Mouse (Mus musculus) megakaryocyte-erythroid progenitor cell, adult 5-6 weeks (primary cell): Measurements from ENCODE around the gene Disp3. TPM values are rescaled to one million over a fixed set of nuclear protein-coding genes. Genes with fewer than 3 reads are reported as not detected.

Experiments
- ATAC-seq: replicated peaks from 2 replicates; pipeline ENCODE4 v1.8.0; 2016; ENCODE audit warnings: mild to moderate bottlenecking, inconsistent platforms; ENCODE audit not compliant: severe bottlenecking, poor library complexity, low FRiP score, low TSS enrichment
- total RNA-seq, 2 experiments: library from RNA; stranded (forward) in 1 of 2; stranded (reverse) in 1 of 2; fragments of 200-1000, 215-1000 nt in 1 of 2; fragments of >200 nt in 1 of 2; fragmentation: Nextera tagmentation in 1 of 2; gene quantifications; 2 replicates each; pipeline ENCODE4 v1.2.3; 2014 to 2017

Disp3 gene
- total RNA-seq, 2 experiments from 2014 or later = not detected

DNA sequence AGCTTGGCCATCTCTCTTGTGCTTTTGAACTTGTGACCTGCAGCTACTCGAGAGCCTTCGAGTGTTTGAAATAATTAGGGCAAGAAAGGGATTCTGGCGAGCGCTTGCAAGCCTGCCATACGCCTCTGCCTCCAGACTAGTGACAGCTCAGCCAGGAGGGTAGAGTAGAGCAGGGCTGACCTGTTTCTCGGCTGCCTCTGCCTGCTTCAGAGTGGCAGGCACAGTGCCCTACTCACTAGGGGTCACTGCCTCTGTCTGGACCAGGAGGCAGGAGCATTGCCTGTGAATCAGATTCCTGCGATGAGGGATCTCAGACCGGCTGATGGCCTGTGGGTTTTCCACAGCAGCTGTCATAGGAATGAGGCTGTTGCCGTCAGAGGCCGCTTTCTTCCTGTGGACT lies 55.1 kb downstream of the Disp3 start:
- no peak for ATAC-seq

DNA sequence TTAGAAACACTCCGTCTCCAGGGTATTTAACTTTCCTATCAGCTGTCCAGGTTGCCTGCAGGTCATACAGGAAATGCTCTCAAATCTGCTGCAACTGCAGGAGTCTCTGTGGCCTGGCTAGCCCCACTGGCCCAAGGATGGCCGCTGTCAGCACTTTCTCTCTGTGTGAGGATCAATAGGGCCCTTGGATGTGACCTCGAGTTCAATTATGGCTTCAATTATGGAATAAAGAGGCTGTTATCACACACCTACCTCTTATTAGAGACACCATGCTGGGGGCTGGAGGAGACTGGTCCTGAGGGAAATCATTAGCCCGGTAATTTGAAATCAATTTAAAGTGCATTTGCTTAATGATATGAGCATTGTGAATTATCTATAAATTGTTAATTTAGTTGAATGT lies 55.6 kb downstream of the Disp3 start:
- ATAC-seq = no peak

DNA sequence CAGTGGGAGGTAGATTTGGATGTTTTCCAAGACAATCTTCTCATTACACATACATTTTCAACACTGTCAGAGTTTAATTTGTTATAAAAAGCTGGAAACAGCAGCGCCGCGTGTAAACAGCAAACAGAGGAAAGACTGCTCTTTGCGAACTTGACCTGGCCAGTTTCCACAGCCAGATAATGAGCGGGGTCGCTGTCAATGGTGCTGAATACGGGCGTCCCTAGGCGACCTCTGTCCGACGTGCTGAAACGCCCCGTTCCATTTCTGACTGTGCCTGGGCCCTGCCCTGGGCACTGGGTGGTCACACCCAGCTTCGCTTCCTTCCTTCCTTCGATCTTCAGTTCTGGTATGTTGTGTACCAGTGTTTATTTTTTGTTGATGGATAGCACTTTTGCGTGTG lies 58.1 kb downstream of the Disp3 start:
- ATAC-seq = peak; percentile 98

DNA sequence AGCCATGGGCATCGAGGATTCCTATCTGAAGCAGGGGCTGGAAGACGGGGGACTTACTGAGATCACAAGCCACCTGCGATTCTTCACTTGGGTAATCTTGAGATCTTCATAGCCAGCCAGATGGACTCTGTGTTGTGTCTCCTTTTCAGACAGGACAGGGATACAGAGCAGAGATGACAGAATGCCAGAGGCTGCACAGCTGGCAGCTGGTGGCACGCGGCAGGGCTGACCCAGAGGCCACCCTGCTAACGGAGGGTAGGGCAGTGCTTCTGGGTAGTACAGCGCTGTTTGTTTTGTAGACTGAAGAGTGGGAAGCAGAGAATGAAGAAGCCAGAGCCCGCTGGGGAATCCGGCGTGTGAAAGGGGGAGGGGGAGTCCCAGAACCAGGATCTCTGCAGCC lies 64.8 kb downstream of the Disp3 start:
- no peak for ATAC-seq

DNA sequence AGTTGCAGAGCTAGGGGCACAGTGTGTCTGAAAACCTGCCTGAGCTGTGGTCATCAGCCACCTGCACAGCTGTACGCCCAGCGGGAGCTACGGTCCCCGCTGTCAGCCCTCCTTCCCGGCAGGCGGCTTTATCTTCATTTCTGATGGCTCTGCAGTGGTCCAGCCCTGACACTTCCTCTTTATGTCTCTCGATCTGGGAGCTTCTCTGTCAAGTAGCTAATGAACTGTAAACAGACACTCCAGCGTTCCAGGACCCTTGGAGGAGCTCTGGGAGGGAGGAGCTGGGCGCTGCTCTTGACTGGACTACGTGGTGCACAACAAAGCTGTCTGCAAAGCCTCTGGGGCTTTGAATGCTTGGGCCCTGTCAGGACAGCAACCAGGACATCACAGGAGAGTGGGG lies 67.1 kb downstream of the Disp3 start:
- ATAC-seq = no peak

DNA sequence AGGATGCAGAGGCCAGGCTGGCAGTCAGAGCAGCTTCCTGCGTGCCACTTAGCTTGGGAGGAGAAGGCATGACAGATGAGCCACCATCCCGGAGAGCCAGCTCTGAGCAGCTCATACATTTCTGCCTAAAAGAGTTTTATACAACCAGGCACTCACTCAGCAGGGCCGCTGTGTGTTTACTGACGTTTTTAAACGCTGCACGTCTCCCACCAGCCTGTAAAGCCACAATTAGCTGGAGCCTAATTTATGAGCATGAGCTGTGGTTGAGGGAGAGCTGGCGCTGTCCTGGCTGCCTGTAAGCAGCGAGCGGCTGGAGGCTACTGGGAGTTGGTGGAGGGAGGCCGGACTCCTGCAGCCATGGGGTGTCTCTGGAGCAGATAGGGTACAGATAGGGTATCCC lies 69.5 kb downstream of the Disp3 start:
- ATAC-seq = no peak

DNA sequence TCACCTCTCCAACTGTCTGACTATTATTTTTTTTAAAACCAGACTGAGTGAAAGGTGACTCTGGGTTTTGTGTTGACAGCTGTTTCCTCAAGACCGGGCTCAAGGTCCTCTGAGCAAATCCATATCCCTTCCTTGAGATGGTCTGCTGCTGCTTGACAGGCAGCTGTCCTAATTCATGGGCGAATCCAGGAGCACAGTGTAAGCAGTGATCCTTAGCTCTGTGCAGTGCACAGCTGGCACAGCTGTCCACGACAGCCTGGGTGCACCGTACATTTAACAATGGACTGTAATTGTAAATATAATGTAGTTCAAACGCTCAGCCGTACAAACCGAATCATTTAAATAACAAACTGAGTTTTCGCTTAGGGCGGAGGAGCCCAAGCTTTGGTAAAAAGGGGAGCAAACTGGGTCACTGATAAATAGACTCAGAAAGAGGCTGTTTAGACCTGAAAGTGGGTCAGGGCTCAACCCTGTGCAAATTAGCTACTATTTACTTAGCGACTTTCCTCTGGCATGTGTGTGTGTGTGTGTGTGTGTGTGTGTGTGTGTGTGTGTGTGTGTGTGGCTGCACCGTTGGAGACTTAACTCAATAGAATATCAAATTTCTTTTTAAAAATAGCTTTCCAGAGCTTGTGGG lies 72.4 kb downstream of the Disp3 start:
- ATAC-seq = no peak

DNA sequence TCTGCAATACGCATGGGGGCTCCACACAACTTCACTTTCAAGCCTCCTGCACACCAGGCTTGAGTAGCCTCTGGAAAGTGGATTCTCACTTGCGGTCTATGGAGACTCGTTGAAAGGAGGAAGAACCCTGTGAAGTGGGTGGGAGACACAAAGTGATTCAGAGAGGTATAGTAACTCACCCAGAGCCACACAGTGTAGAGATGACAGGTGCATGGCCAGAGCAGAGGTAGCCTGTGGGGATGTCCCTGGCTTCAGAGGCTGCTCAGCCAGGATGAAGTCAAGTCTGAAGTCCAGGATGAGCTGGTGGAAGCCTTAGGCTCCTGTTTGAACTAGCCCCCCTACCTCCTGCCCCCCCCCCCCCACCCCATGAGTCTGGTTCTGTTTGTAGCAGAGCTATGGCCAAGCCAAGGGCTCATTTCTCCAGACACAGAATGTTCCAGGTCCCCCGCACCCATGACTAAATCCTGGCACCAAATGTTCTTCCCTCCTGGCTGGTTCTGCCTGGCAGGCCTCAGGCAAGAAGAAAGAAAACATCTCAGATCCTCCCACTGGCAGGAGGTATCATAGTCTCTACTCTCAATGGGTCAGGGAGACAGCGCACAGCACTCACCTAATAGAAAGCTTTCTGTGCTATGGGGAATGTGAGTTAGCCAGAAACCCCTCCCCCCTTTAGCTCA lies 73.2 kb downstream of the Disp3 start:
- ATAC-seq = no peak

DNA sequence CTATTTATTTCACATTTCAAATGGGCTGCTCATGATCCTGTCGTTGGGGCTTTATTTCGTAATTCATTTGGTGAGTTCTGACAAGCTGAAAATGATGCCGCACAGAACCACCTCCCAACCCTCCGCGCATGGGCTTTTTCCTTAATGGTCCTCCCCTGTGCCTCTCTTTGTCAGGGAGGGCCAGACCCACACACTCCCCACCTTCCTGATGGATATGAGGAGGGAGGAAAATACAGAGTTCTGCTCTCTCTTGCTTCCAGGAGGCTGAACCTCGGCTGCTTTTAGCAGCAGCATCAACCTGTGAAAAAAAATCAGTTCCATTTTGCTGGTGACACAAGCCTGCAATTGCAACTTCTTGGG lies 82.9 kb downstream of the Disp3 start:
- ATAC-seq = no peak

DNA sequence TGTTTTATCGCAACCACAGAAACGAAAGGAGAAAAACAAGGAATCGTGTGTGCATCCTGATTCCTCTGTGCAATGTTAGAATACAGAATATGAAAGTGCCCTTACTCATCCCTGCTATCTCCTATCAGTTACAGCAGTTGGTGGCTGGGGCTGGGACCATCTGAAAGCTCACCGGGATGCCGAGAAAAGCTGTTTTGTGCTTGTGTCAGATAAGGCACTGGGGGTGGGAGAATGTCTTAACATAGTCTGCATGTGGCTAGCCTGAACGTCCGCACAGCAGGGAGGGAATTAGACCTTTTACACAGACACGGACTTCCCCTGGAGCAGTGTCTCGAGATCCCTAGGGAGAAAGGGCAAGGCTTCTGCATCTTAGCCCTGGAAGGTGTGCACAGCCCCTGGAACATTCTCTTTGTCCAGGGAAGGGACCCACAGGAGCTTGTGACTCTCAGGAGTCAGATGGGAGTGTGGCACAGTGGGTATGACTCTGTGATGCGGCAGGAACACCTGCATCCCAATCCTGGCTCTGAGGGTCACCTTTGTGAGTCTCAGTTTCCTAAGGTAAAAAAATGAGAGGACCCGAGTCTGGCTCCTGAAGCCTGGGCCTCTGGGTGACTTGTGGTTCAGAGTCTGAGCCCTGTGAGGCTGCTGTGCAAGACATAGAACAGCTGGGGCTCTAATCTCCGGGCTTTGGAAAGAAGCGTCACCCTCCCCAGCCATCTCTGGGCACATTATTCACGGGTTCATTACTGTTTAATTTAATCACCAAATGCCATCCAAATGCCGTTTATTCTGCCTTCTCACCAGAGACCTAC lies 83.5 kb downstream of the Disp3 start:
- ATAC-seq = peak; percentile 92

DNA sequence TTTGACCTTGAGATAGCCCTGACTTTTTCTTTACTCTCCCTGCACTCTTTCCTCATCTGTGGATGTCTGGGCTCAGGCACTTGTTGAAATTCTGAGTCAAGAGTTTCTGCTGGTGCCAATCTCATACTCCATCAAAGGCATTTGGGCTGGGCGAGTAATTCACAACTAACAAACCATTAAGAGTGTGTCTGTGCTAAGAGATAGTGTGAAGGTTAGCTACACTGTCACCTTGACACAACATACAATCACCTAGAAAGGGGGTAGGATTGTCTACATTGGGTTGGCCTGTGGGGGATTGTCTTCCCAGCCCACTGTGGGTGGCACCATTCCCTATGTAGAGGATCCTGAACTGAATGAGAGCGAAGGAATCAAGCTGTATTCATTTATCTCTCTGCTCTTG lies 84.2 kb downstream of the Disp3 start:
- peak; percentile 54 for ATAC-seq

DNA sequence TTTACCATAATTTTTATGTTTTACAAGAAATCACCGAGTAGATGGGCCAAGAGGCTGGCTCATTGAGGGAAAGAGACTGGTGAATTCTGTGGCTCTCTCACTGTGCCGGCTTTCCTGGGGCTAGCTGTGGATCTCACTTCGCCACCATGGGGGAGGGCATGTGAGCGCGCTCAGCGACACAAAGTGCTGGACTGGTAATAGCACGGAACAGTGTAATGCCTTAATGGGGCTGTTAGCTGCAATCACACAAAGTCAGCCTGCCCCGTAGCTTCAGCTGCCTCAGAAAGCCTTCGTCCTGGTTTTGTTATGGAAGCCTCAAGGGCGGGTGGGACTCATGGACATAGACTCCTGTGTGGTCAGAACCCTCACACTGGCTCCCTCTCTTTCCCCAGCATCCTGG lies 89.0 kb downstream of the Disp3 start:
- ATAC-seq = no peak

DNA sequence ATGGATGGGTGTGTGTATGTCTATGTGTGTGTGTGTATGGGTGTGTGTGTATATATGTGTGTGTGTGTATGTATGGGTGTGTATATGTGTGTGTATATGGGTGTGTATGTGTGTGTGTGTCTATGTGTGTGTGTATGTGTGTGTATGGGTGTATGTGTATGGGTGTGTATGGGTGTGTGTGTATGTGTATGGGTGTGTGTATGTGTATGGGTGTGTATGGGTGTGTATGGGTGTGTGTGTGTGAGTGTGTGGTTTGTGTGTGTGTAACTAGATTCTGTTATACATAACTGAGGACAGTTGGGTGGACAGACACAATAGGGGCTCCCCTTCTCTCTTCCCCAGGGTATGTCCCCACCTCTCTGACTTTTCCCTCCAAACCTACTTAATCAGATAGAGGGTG lies 93.4 kb downstream of the Disp3 start:
- ATAC-seq = no peak

DNA sequence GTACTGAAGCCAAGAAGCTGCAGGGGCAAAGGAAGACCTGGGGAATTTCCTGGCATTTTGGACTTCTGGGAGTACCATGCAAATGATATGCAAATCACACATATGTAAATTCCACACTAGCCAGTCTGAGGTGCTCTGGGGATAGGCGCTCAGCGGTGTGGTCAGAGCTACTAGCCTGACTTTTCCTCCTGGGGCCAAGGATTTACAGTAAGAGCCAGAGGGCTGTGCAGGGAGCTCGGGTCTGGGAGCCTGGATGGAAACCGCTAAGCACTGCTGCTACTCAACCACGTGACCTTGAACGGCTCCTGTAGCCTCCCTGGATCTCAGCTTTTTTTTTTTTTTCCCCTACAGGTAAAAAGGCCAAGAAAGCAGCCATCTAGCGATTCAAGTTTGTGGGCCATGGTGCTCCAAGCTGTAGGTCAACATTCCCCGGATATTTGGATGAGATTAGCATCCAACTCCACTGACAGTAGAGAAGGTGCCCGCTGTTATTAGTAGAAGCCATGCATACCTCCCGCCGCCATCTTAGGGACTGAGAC lies 95.0 kb downstream of the Disp3 start:
- no peak for ATAC-seq

Other genes starting within 250 kb of the Disp3 start
- 5.6 and 6.9 TPM in 2 replicates for gene Clcn6, start 249.1 kb downstream of the Disp3 start, total RNA-seq (2014; fragmentation: Nextera tagmentation)
- gene Clcn6, start 249.1 kb downstream of the Disp3 start, total RNA-seq (2017) = 2.9 and 4.4 TPM in 2 replicates
- gene Mthfr, start 248.9 kb downstream of the Disp3 start, total RNA-seq (2014; fragmentation: Nextera tagmentation) = 2.2 and 5.8 TPM in 2 replicates
- 3.3 and 4.0 TPM in 2 replicates for gene Mthfr, start 248.9 kb downstream of the Disp3 start, total RNA-seq (2017)
- gene Agtrap, start 199.9 kb downstream of the Disp3 start, total RNA-seq (2014; fragmentation: Nextera tagmentation) = 15.4 and 26.3 TPM in 2 replicates
- 11.6 and 20.4 TPM in 2 replicates for gene Agtrap, start 199.9 kb downstream of the Disp3 start, total RNA-seq (2017)
- 25.1 and 28.9 TPM in 2 replicates for gene Mad2l2, start 157.6 kb downstream of the Disp3 start, total RNA-seq (2014; fragmentation: Nextera tagmentation)
- 5.8 and 10.9 TPM in 2 replicates for gene Mad2l2, start 157.6 kb downstream of the Disp3 start, total RNA-seq (2017)
- gene Draxin, start 157.3 kb downstream of the Disp3 start, total RNA-seq (2014; fragmentation: Nextera tagmentation) = not detected in 2 replicates
- gene Draxin, start 157.3 kb downstream of the Disp3 start, total RNA-seq (2017) = not detected in 2 replicates
- 19.7 and 25.6 TPM in 2 replicates for gene Fbxo6, start 135.8 kb downstream of the Disp3 start, total RNA-seq (2014; fragmentation: Nextera tagmentation)
- gene Fbxo6, start 135.8 kb downstream of the Disp3 start, total RNA-seq (2017) = 10.5 and 12.7 TPM in 2 replicates
- 6.0 and 6.6 TPM in 2 replicates for gene Fbxo44, start 127.5 kb downstream of the Disp3 start, total RNA-seq (2014; fragmentation: Nextera tagmentation)
- gene Fbxo44, start 127.5 kb downstream of the Disp3 start, total RNA-seq (2017) = 4.1 and 5.5 TPM in 2 replicates
- gene Fbxo2, start 127.3 kb downstream of the Disp3 start, total RNA-seq (2014; fragmentation: Nextera tagmentation) = not detected in 2 replicates
- not detected in 2 replicates for gene Fbxo2, start 127.3 kb downstream of the Disp3 start, total RNA-seq (2017)
- 14.9 and 21.7 TPM in 2 replicates for gene Ubiad1, start 156.8 kb upstream of the Disp3 start, total RNA-seq (2014; fragmentation: Nextera tagmentation)
- 10.1 and 12.9 TPM in 2 replicates for gene Ubiad1, start 156.8 kb upstream of the Disp3 start, total RNA-seq (2017)
- 26.5 and 27.9 TPM in 2 replicates for gene Mtor, start 160.6 kb upstream of the Disp3 start, total RNA-seq (2014; fragmentation: Nextera tagmentation)
- 9.1 and 12.2 TPM in 2 replicates for gene Mtor, start 160.6 kb upstream of the Disp3 start, total RNA-seq (2017)
- gene Angptl7, start 212.5 kb upstream of the Disp3 start, total RNA-seq (2014; fragmentation: Nextera tagmentation) = not detected in 2 replicates
- not detected in 2 replicates for gene Angptl7, start 212.5 kb upstream of the Disp3 start, total RNA-seq (2017)